Mouse (Mus musculus) stomach, embryonic 15.5 days (tissue): ENCODE measurements around the gene Scnn1b. TPM values are rescaled to one million over a fixed set of nuclear protein-coding genes. Genes with fewer than 3 reads are reported as not detected.
A peak's percentile ranks its signal among the peaks of the same experiment; 100 is the strongest.

Source experiments
- ATAC-seq: fragments of 200-750 bp; cut with Nextera tagmentation; 2 replicates; pipeline ENCODE4 v1.8.0; 2017; ENCODE audit warnings: low read depth, moderate number of reproducible peaks, moderate TSS enrichment; ENCODE audit not compliant: insufficient read depth, low FRiP score
- H3K27ac ChIP-seq: fragments of 300-500 bp; sonication (generic); 2 replicates; pipeline ENCODE4 v1.5.1; 2015; ENCODE audit warnings: mild to moderate bottlenecking, inconsistent platforms
- H3K27me3 ChIP-seq: fragments of 300-500 bp; sonication (generic); replicated peaks from 2 replicates; pipeline ENCODE4 v1.6.1; 2015; ENCODE audit warnings: inconsistent platforms
- H3K36me3 ChIP-seq: fragments of 300-500 bp; sonication (generic); 2 replicates; pipeline ENCODE4 v1.6.1; 2015; ENCODE audit warnings: inconsistent platforms
- H3K4me1 ChIP-seq: fragments of 300-500 bp; sonication (generic); 2 replicates; pipeline ENCODE4 v1.6.1; 2015; ENCODE audit warnings: inconsistent platforms
- H3K4me2 ChIP-seq: fragments of 300-500 bp; sonication (generic); 2 replicates; pipeline ENCODE4 v1.6.1; 2015; ENCODE audit warnings: mild to moderate bottlenecking, inconsistent platforms
- H3K4me3 ChIP-seq: fragments of 300-500 bp; sonication (generic); replicated peaks from 2 replicates; pipeline ENCODE4 v1.5.1; 2015; ENCODE audit warnings: inconsistent platforms
- H3K9ac ChIP-seq: fragments of 300-500 bp; sonication (generic); 2 replicates; pipeline ENCODE4 v1.6.1; 2015; ENCODE audit warnings: inconsistent platforms
- H3K9me3 ChIP-seq: fragments of 300-500 bp; sonication (generic); 2 replicates; pipeline ENCODE4 v1.6.1; 2016; ENCODE audit warnings: inconsistent platforms
- WGBS: fragments of 180-500 bp; shearing (Covaris S2); methylation state at CpG from one replicate; pipeline ENCODE4 v1.1.7; 2015; 5-methylcytosine and 5-hydroxymethylcytosine counted together
- polyA plus RNA-seq: library from polyadenylated mRNA; unstranded; fragments of >200 nt; fragmentation: Nextera tagmentation; extraction: Ambion mirVana; gene quantifications from 2 replicates; pipeline ENCODE4 v1.2.1, GENCODE M21; 2015

The Scnn1b gene
- polyA plus RNA-seq, 1 experiment from 2014 or later: 0.55 TPM

DNA sequence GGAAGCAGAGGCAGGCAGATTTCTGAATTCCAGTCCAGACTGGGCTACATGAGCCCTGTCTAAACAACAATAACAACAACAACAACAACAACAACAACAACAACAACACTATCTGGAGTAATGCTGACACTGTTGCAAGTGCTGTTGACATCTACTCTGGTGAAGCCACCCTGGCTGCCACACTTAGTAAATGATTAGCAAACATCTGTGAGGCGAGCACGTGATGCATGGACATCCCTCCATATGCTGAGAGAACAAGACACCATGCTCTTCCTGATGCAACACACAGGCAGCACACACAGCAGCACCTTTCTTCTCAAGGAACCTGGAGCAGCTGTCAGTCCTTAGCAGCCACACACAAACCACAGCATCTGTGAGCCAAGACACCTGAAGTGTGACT is 63.0 kb downstream of the Scnn1b start:
- Histone ChIP-seq H3K9me3 (no peaks in the 10 kb centered on the region), H3K4me1 (no peaks in the 10 kb centered on the region), H3K4me2 (no peak overlapping the region), H3K4me3 (no peak overlapping the region), H3K36me3 (peaks cover 13% of the 10 kb centered on the region; the same call in 1 of the 2 replicates), H3K27me3 (no peaks in the 10 kb centered on the region), H3K9ac (no peak overlapping the region), H3K27ac (no peak overlapping the region)
- 81% methylated on average over 2 of the region's 2 CpGs for WGBS
- no peak for ATAC-seq

GRCm38 (mm10) chr7:121931246-121931645 is 66.4 kb downstream of the Scnn1b start:
- Histone ChIP-seq H3K4me1 (0 out of 2 replicates have a peak, but pooled peaks cover 7% of the 10 kb centered on the region), H3K9me3 (no peaks in the 10 kb centered on the region), H3K27ac (no peak overlapping the region), H3K4me3 (no peak overlapping the region), H3K27me3 (no peaks in the 10 kb centered on the region), H3K36me3 (peaks cover 13% of the 10 kb centered on the region; the same call in 1 of the 2 replicates), H3K9ac (no peak overlapping the region), H3K4me2 (no peak overlapping the region)
- no peak for ATAC-seq
- 63% methylated on average over 7 of the region's 7 CpGs for WGBS

DNA sequence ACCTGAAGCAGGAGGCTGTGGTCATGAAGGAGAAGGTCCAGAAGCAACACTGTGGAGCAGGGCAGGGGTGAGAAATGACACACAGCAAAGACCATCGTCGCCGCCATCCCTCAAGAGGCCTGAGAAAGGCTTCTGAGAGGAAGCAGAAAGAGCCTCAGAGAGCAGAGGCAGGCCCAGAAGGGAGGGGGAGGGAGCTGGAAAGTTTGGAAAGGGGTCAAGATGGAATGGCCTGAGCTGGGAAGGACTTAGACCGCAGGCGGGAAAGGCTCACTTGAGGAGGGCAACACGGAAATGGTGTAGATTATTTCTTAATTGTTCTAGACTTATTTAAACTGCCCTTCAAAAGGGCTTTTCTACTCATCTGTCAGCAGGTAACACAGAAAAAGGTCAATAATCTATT is 68.8 kb downstream of the Scnn1b start:
- Histone ChIP-seq H3K4me1 (0 out of 2 replicates have a peak, but pooled peaks cover 7% of the 10 kb centered on the region), H3K4me3 (no peak overlapping the region), H3K36me3 (peaks cover 6% of the 10 kb centered on the region; the same call in 1 of the 2 replicates), H3K27me3 (no peaks in the 10 kb centered on the region), H3K9ac (no peak overlapping the region), H3K4me2 (no peak overlapping the region), H3K9me3 (no peaks in the 10 kb centered on the region), H3K27ac (no peak overlapping the region)
- ATAC-seq: no peak; the same call in 1 of the 2 replicates
- 58% methylated on average over 6 of the region's 6 CpGs for WGBS

- peaks cover 6% of the 10 kb centered on the region; the same call in 1 of the 2 replicates for H3K36me3 ChIP-seq
- ATAC-seq: no peak
- H3K4me2 ChIP-seq: no peak overlapping the region
- no peaks in the 10 kb centered on the region for H3K27me3 ChIP-seq
- 80% methylated on average over 2 of the region's 2 CpGs for WGBS
- H3K4me3 ChIP-seq: no peak overlapping the region
- H3K9me3 ChIP-seq: no peaks in the 10 kb centered on the region
- H3K27ac ChIP-seq: no peak overlapping the region
- H3K4me1 ChIP-seq: 0 out of 2 replicates have a peak, but pooled peaks cover 7% of the 10 kb centered on the region
- H3K9ac ChIP-seq: no peak overlapping the region
These were observed 69.5 kb downstream of the Scnn1b start for GRCm38 (mm10) chr7:121934346-121934745.

DNA sequence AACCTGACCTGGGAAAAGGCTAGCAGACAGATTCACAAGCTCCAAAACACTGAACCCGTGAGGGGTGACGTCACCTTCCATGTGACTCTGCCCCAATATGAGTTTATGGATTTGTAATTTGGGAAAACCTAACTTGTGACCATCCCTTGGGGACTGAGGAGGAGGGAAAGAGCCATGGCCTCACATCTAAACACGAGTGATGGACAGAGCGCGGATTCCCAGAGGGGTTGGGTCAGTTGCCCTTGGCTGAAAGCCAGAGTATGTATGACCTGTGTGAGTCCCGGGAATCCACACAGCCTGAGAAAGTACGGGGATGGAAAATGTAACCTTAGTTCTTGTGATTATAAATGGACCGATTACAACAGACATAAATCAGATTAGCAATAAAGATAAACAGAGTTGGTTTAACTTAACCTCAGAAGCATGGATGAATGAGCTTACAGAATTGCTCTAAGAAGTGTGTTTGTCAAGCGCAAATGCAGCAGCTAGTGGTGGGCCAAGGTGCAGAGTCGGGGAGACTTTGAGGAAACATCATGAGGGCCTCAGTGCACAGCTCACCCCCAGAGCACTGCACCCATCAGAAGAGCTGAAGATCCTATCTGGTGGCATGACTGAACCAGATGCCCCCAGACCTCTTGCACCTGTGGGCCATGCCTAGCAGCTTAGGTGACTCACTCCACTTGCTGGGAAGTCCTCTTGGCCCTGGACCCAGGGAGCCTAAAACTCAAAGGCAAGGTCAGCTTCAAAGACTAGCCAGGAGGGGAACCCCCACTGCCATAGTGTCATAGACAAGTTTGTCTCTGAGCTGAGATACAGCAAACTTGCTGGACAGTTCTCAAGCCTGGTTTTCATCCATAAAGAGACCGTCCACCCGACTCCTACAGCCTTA is 71.3 kb downstream of the Scnn1b start:
- Histone ChIP-seq H3K9ac (no peak overlapping the region), H3K9me3 (no peaks in the 10 kb centered on the region), H3K36me3 (no peaks in the 10 kb centered on the region), H3K27ac (no peak overlapping the region), H3K27me3 (no peaks in the 10 kb centered on the region), H3K4me3 (no peak overlapping the region), H3K4me2 (no peak overlapping the region), H3K4me1 (0 out of 2 replicates have a peak, but pooled peaks cover 7% of the 10 kb centered on the region)
- whole genome bisulfite sequencing: 38% methylated on average over 12 of the region's 12 CpGs
- ATAC-seq: no peak

DNA sequence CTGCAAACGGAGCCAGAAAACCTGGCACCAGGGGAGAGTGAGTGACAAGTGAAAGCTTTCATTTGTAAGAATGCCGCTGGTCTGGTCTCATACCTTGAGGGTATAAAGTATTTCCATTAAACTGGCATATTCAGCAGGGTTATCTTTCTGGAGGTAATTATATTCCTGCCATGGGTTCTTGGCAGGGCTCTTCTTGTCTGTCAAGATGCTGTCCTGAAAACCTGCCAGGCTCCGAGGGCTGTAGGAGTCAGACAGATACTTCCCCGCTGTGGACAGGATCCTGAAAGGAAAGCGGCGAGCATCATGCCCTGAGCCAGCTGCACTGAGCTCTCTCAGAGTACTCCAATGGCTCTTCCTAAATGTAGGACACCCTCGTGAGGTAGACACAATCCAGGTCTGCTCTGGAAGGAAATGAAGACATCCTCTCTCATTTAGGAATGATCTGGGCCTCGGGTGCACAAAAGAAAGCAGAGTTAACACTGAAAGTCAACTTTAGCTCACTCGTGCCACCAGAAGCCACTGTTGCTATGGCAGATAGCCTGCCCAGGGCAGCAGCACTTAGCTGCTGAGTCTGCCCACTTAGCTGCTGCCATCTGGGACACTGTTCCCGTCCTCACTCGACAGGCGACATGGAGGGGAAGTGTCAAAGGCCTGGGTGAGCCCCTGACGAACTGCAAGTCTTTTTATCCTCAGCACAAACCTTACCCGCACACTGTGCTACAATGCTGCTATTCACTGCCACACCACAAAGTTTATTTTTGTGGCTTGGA is 72.2 kb downstream of the Scnn1b start:
- no peak overlapping the region for H3K9ac ChIP-seq
- WGBS: 74% methylated on average over 14 of the region's 14 CpGs

DNA sequence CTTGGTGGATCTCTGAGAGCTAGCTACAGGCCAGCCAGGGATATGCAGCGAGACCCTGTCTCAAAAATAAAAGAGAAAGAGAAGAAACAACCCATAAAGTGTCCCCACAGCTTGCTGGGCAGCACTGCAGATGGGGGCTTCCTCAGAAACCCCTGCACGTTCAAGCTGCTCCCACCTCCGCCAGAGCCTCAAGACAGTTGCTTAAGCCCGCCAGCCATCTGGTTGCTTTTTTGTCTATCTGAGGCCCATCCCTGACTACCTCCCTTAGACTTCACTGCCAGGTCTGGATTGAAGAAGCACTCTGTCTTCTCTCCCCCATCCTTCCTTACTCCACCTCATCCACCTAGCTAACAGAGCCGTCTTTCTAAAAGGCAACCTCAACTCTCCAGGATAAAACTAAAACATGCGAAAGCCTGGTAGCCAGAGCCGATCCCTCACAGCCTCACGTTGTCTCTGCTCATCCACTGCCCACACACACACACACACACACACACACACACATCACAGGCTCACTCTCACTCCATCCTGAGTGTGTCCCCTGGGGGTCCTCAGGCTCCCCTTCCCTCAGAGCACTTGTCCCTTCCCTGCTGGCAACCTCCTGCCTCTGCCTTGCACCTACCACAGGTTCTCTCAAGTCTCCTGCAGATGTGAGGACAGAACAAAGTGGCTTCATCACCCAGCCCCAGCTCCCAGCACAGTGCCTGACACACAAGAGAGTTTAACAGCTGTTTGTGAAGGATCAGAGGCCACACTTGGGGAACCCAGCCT is 73.5 kb downstream of the Scnn1b start:
- Histone ChIP-seq H3K4me3 (no peak overlapping the region), H3K36me3 (peaks cover under 1% of the 10 kb centered on the region; the same call in 1 of the 2 replicates), H3K4me1 (0 out of 2 replicates have a peak, but pooled peaks cover 7% of the 10 kb centered on the region), H3K27ac (no peak overlapping the region), H3K4me2 (no peak overlapping the region), H3K9me3 (no peaks in the 10 kb centered on the region), H3K9ac (no peak overlapping the region), H3K27me3 (no peaks in the 10 kb centered on the region)
- no peak for ATAC-seq
- 84% methylated on average over 8 of the region's 8 CpGs for WGBS

More for the DNA sequence above, 72.2 kb downstream of the Scnn1b start:
- Histone ChIP-seq H3K36me3 (no peaks in the 10 kb centered on the region), H3K27me3 (no peaks in the 10 kb centered on the region), H3K4me3 (no peak overlapping the region), H3K4me1 (0 out of 2 replicates have a peak, but pooled peaks cover 7% of the 10 kb centered on the region), H3K9me3 (no peaks in the 10 kb centered on the region), H3K27ac (no peak overlapping the region), H3K4me2 (no peak overlapping the region)
- ATAC-seq: no peak

DNA sequence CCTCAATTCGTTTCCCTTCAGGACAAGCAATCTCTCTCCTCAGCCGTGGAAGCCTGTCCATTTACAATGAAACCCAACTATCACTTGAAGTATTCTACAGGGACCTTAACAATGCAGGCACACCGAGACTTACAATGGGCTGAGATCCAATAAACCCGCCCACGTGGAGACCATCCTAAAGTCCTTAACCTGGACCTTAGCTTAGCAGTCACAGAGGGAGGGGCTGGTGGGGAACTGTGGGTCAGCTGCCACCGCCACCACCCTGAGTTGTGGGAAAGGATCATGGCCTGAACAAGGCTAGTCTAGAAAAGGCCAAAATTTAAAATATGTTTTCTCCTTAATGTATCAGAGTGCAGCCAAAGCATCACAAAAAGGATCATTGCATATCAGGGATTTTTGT is 74.4 kb downstream of the Scnn1b start:
- 71% methylated on average over 6 of the region's 6 CpGs for WGBS
- Histone ChIP-seq H3K4me3 (no peak overlapping the region), H3K4me2 (no peak overlapping the region), H3K36me3 (peaks cover 4% of the 10 kb centered on the region; the same call in 1 of the 2 replicates), H3K9me3 (no peaks in the 10 kb centered on the region), H3K9ac (no peak overlapping the region), H3K4me1 (0 out of 2 replicates have a peak, but pooled peaks cover 7% of the 10 kb centered on the region), H3K27ac (no peak overlapping the region), H3K27me3 (no peaks in the 10 kb centered on the region)
- no peak for ATAC-seq

DNA sequence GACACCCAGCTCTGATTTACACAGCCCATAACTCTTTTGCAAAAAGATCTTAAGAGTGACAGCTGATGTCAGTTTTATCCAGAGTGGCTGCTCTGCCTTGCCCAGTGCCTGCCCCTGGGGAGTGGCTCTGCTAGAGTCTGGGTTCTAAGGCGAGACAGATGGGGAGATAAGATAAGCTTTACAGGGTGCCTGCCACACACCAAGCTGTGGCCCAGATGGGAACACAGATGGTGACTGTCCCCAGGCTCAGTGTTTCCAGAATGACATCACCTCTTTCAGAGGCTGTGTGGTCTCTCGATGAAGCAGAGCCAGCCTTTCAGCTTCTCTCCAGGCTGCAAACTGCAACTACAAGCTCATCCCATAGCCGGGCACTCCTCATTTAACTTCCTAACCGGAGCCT is 74.9 kb downstream of the Scnn1b start:
- no peak overlapping the region for H3K4me2 ChIP-seq
- peak; percentile 60; the same call in 1 of the 2 replicates for ATAC-seq
- H3K27ac ChIP-seq: no peak overlapping the region
- H3K4me1 ChIP-seq: 0 out of 2 replicates have a peak, but pooled peaks cover 7% of the 10 kb centered on the region
- no peaks in the 10 kb centered on the region for H3K9me3 ChIP-seq
- 35% methylated on average over 4 of the region's 4 CpGs for WGBS
- H3K27me3 ChIP-seq: no peaks in the 10 kb centered on the region
- H3K9ac ChIP-seq: no peak overlapping the region
- no peak overlapping the region for H3K4me3 ChIP-seq
- H3K36me3 ChIP-seq: peaks cover 4% of the 10 kb centered on the region; the same call in 1 of the 2 replicates

DNA sequence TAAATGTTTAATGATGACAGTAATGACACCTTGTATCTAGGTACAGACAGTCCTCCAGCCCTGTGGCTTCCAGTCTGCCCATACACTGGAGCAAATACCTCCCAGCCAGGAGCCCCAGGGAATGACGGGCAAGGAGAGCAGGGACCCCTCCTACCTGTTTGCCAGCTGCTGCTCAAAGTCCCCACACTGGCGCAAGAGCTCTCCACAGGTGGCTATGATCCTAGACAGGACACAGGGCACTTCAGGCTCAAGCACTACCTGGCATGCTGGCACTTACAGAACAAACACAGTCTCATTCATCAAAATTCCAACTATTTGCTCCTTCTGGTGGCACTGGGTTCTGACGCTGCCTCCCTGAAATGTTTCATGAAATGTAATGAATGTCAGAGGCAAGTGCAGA is 76.2 kb downstream of the Scnn1b start:
- no peak for ATAC-seq
- Histone ChIP-seq H3K36me3 (peaks cover 4% of the 10 kb centered on the region; the same call in 1 of the 2 replicates), H3K4me3 (no peak overlapping the region), H3K9ac (no peak overlapping the region), H3K4me2 (no peak overlapping the region), H3K4me1 (no peaks in the 10 kb centered on the region), H3K27ac (no peak overlapping the region), H3K27me3 (no peaks in the 10 kb centered on the region), H3K9me3 (no peaks in the 10 kb centered on the region)
- WGBS: 67% methylated on average over 3 of the region's 3 CpGs

GRCm38 (mm10) chr7:121941640-121942039 is 76.8 kb downstream of the Scnn1b start:
- H3K9ac ChIP-seq: no peak overlapping the region
- no peak overlapping the region for H3K4me2 ChIP-seq
- no peaks in the 10 kb centered on the region for H3K27me3 ChIP-seq
- WGBS: 72% methylated on average over 3 of the region's 3 CpGs
- no peaks in the 10 kb centered on the region for H3K9me3 ChIP-seq
- peaks cover 4% of the 10 kb centered on the region; the same call in 1 of the 2 replicates for H3K36me3 ChIP-seq
- no peaks in the 10 kb centered on the region for H3K4me1 ChIP-seq
- no peak overlapping the region for H3K4me3 ChIP-seq
- H3K27ac ChIP-seq: no peak overlapping the region
- no peak for ATAC-seq
